Mouse (Mus musculus): Measurements from ENCODE around the gene Slc39a5. TPM values are rescaled to one million over a fixed set of nuclear protein-coding genes. Genes with fewer than 3 reads are reported as not detected.

Slc39a5 gene
- polyA plus RNA-seq, 1 experiment from 2014 or later = 0.42 TPM

GRCm38 (mm10) chr10:128370601-128371000 is 30.4 kb downstream of the Slc39a5 start:
- no peaks in the 10 kb centered on the region for H3K9me3 ChIP-seq
- no peak overlapping the region for H3K4me3 ChIP-seq
- H3K36me3 ChIP-seq = peaks cover 1% of the 10 kb centered on the region; the same call in 1 of the 2 replicates
- 17% methylated on average over 4 of the region's 4 CpGs for WGBS
- H3K27ac ChIP-seq = no peak overlapping the region
- no peak overlapping the region for H3K9ac ChIP-seq
- H3K4me1 ChIP-seq = peaks cover 13% of the 10 kb centered on the region
- no peak for ATAC-seq (ENCODE audit: insufficient number of reproducible peaks, low FRiP score, low TSS enrichment, low read depth)
- no peaks in the 10 kb centered on the region for H3K27me3 ChIP-seq
- H3K4me2 ChIP-seq = no peak overlapping the region

GRCm38 (mm10) chr10:128370021-128370420 is 31.0 kb downstream of the Slc39a5 start:
- Histone ChIP-seq H3K9ac (no peak overlapping the region), H3K4me1 (peaks cover 13% of the 10 kb centered on the region), H3K4me3 (no peak overlapping the region), H3K36me3 (peaks cover 7% of the 10 kb centered on the region; the same call in 1 of the 2 replicates), H3K27me3 (no peaks in the 10 kb centered on the region), H3K27ac (no peak overlapping the region), H3K4me2 (no peak overlapping the region), H3K9me3 (no peaks in the 10 kb centered on the region)
- ATAC-seq (ENCODE audit: insufficient number of reproducible peaks, low FRiP score, low TSS enrichment, low read depth) = no peak
- WGBS = 64% methylated on average over 5 of the region's 6 CpGs

GRCm38 (mm10) chr10:128369599-128369998 is 31.4 kb downstream of the Slc39a5 start:
- Histone ChIP-seq H3K9ac (peak overlapping the region; percentile 69; the same call in 1 of the 2 replicates), H3K4me1 (peaks cover 13% of the 10 kb centered on the region), H3K36me3 (peaks cover 10% of the 10 kb centered on the region; the same call in 1 of the 2 replicates), H3K27me3 (no peaks in the 10 kb centered on the region), H3K4me3 (peak overlapping the region; percentile 75), H3K4me2 (peak overlapping the region; percentile 85), H3K27ac (peak overlapping the region; percentile 97), H3K9me3 (no peaks in the 10 kb centered on the region)
- ATAC-seq (ENCODE audit: insufficient number of reproducible peaks, low FRiP score, low TSS enrichment, low read depth) = no peak
- 87% methylated on average over 6 of the region's 6 CpGs for WGBS

- Histone ChIP-seq H3K9me3 (no peaks in the 10 kb centered on the region), H3K9ac (peak overlapping the region; percentile 69), H3K4me3 (peak overlapping the region; percentile 75), H3K4me1 (peaks cover 13% of the 10 kb centered on the region), H3K27me3 (no peaks in the 10 kb centered on the region), H3K4me2 (peak overlapping the region; percentile 85), H3K27ac (peak overlapping the region; percentile 97), H3K36me3 (peaks cover 10% of the 10 kb centered on the region; the same call in 1 of the 2 replicates)
- ATAC-seq (ENCODE audit: insufficient number of reproducible peaks, low FRiP score, low TSS enrichment, low read depth) = no peak
- 4% methylated on average over 9 of the region's 9 CpGs for WGBS
These were observed 31.8 kb downstream of the Slc39a5 start for GRCm38 (mm10) chr10:128369218-128369543.

GRCm38 (mm10) chr10:128368402-128369217 is 32.4 kb downstream of the Slc39a5 start, which contains the start of gene Coq10a:
Gene Coq10a, minus strand, starts transcription at chr10:128368997.
- Histone ChIP-seq H3K4me3 (peak within 1 kb of the TSS; percentile 75), H3K36me3 (peaks cover 11% of the 10 kb centered on the region), H3K27ac (peak within 1 kb of the TSS; percentile 97), H3K9ac (peak within 1 kb of the TSS; percentile 69), H3K4me1 (peaks cover 13% of the 10 kb centered on the region), H3K4me2 (peak within 1 kb of the TSS; percentile 85), H3K9me3 (no peaks in the 10 kb centered on the region), H3K27me3 (no peaks in the 10 kb centered on the region)
- ATAC-seq (ENCODE audit: insufficient number of reproducible peaks, low FRiP score, low TSS enrichment, low read depth) = peak; percentile 93
- under 1% methylated on average over 78 of the region's 87 CpGs for WGBS

- Histone ChIP-seq H3K36me3 (peaks cover 18% of the 10 kb centered on the region), H3K4me3 (peak overlapping the region; percentile 75), H3K27me3 (no peaks in the 10 kb centered on the region), H3K4me1 (peaks cover 13% of the 10 kb centered on the region), H3K9ac (peak overlapping the region; percentile 69), H3K27ac (peak overlapping the region; percentile 97; the same call in 1 of the 2 replicates), H3K4me2 (peak overlapping the region; percentile 85), H3K9me3 (no peaks in the 10 kb centered on the region)
- WGBS = 15% methylated on average over 19 of the region's 19 CpGs
- no peak; the same call in 1 of the 2 replicates for ATAC-seq (ENCODE audit: insufficient number of reproducible peaks, low FRiP score, low TSS enrichment, low read depth)
These were observed 33.1 kb downstream of the Slc39a5 start for GRCm38 (mm10) chr10:128367899-128368401.

GRCm38 (mm10) chr10:128362568-128362967 is 38.5 kb downstream of the Slc39a5 start:
- 42% methylated on average over 3 of the region's 3 CpGs for WGBS
- H3K4me3 ChIP-seq = no peak overlapping the region
- no peak for ATAC-seq (ENCODE audit: insufficient number of reproducible peaks, low FRiP score, low TSS enrichment, low read depth)
- H3K9me3 ChIP-seq = no peaks in the 10 kb centered on the region
- no peak overlapping the region for H3K4me2 ChIP-seq
- H3K9ac ChIP-seq = no peak overlapping the region
- peaks cover 70% of the 10 kb centered on the region for H3K36me3 ChIP-seq
- no peaks in the 10 kb centered on the region for H3K27me3 ChIP-seq
- no peak overlapping the region for H3K27ac ChIP-seq
- H3K4me1 ChIP-seq = peaks cover 3% of the 10 kb centered on the region

- Histone ChIP-seq H3K36me3 (peaks cover 75% of the 10 kb centered on the region), H3K4me2 (no peak overlapping the region), H3K9ac (no peak overlapping the region), H3K4me1 (no peaks in the 10 kb centered on the region), H3K9me3 (no peaks in the 10 kb centered on the region), H3K27ac (no peak overlapping the region), H3K27me3 (no peaks in the 10 kb centered on the region), H3K4me3 (no peak overlapping the region)
- WGBS = 93% methylated on average over 6 of the region's 6 CpGs
- no peak for ATAC-seq (ENCODE audit: insufficient number of reproducible peaks, low FRiP score, low TSS enrichment, low read depth)
These were observed 39.2 kb downstream of the Slc39a5 start for GRCm38 (mm10) chr10:128361836-128362235.

GRCm38 (mm10) chr10:128359226-128359625 is 41.8 kb downstream of the Slc39a5 start:
- 85% methylated on average over 6 of the region's 6 CpGs for WGBS
- ATAC-seq (ENCODE audit: insufficient number of reproducible peaks, low FRiP score, low TSS enrichment, low read depth) = no peak
- Histone ChIP-seq H3K9ac (no peak overlapping the region), H3K4me2 (no peak overlapping the region), H3K4me1 (no peaks in the 10 kb centered on the region), H3K27ac (no peak overlapping the region), H3K36me3 (peaks cover 80% of the 10 kb centered on the region), H3K9me3 (no peaks in the 10 kb centered on the region), H3K27me3 (no peaks in the 10 kb centered on the region), H3K4me3 (no peak overlapping the region)

- 47% methylated on average over 2 of the region's 2 CpGs for WGBS
- no peaks in the 10 kb centered on the region for H3K9me3 ChIP-seq
- ATAC-seq (ENCODE audit: insufficient number of reproducible peaks, low FRiP score, low TSS enrichment, low read depth) = no peak
These were observed 42.2 kb downstream of the Slc39a5 start for GRCm38 (mm10) chr10:128358796-128359195.

GRCm38 (mm10) chr10:128347541-128347940 is 53.5 kb downstream of the Slc39a5 start:
- Histone ChIP-seq H3K9me3 (no peaks in the 10 kb centered on the region), H3K36me3 (peaks cover 26% of the 10 kb centered on the region), H3K27me3 (no peaks in the 10 kb centered on the region), H3K9ac (no peak overlapping the region), H3K27ac (no peak overlapping the region), H3K4me3 (no peak overlapping the region), H3K4me1 (peaks cover 8% of the 10 kb centered on the region), H3K4me2 (no peak overlapping the region)
- no peak for ATAC-seq (ENCODE audit: insufficient number of reproducible peaks, low FRiP score, low TSS enrichment, low read depth)
- WGBS = 84% methylated on average over 8 of the region's 8 CpGs

More at GRCm38 (mm10) chr10:128358796-128359195, 42.2 kb downstream of the Slc39a5 start:
- H3K4me3 ChIP-seq = no peak overlapping the region
- H3K9ac ChIP-seq = no peak overlapping the region
- no peak overlapping the region for H3K27ac ChIP-seq
- H3K4me2 ChIP-seq = no peak overlapping the region
- H3K36me3 ChIP-seq = peaks cover 85% of the 10 kb centered on the region
- no peaks in the 10 kb centered on the region for H3K4me1 ChIP-seq
- no peaks in the 10 kb centered on the region for H3K27me3 ChIP-seq

Data from limb, embryonic 15.5 days (tissue).